Mouse (Mus musculus): ENCODE results near the gene Zic5.

- TF ChIP-seq EP300 (IDR thresholded peaks at IDR 0.05; ENCODE audit: insufficient read depth, low read depth, low read length) (no peak), CTCF (IDR thresholded peaks at IDR 0.05) (no peak)
Observed at GRCm38 (mm10) chr14:122434039-122434438, 31.4 kb downstream of the Zic5 start.

Measured in heart, adult 2 months (tissue).